Mouse (Mus musculus) liver, adult 2 months (tissue): ENCODE data around the gene Grik3. TPM values are rescaled to one million over a fixed set of nuclear protein-coding genes. Genes with fewer than 3 reads are reported as not detected.

ENCODE experiments used
- DNase-seq: peaks from one replicate; pipeline ENCODE4 v3.0.0-alpha.2; 2011; ENCODE audit warnings: low read depth, low spot score; ENCODE audit errors: extremely low read depth
- H3K27ac ChIP-seq: fragments of 200-500 bp; replicated peaks from 2 replicates; pipeline ENCODE4 v1.5.1; 2012; ENCODE audit warnings: low read depth, mild to moderate bottlenecking, control low read depth, inconsistent platforms, low read length; ENCODE audit not compliant: insufficient read depth
- H3K27me3 ChIP-seq: fragments of 200-500 bp; 2 replicates; pipeline ENCODE4 v1.6.1; 2012; ENCODE audit warnings: mild to moderate bottlenecking, moderate library complexity, low read length, inconsistent platforms; ENCODE audit not compliant: control insufficient read depth, insufficient read depth
- H3K36me3 ChIP-seq: fragments of 200-500 bp; 2 replicates; pipeline ENCODE4 v1.6.1; 2012; ENCODE audit warnings: low read length, inconsistent platforms; ENCODE audit not compliant: control insufficient read depth, insufficient read depth
- H3K4me1 ChIP-seq: fragments of 200-500 bp; 2 replicates; pipeline ENCODE4 v1.6.1; 2011; ENCODE audit warnings: low read length; ENCODE audit not compliant: control insufficient read depth, insufficient read depth
- H3K4me3 ChIP-seq: fragments of 200-500 bp; 2 replicates; pipeline ENCODE4 v1.5.1; 2011; ENCODE audit warnings: low read depth, mild to moderate bottlenecking, control low read depth, low read length, moderate library complexity; ENCODE audit not compliant: insufficient read depth
- H3K79me2 ChIP-seq: fragments of 200-500 bp; 2 replicates; pipeline ENCODE4 v1.6.1; 2012; ENCODE audit warnings: inconsistent platforms, mild to moderate bottlenecking, low read length, moderate library complexity; ENCODE audit not compliant: control insufficient read depth, insufficient read depth
- H3K9ac ChIP-seq: fragments of 200-500 bp; 2 replicates; pipeline ENCODE4 v1.6.1; 2012; ENCODE audit warnings: low read depth, mild to moderate bottlenecking, control low read depth, inconsistent platforms, low read length
- CTCF ChIP-seq: fragments of 200-500 bp; IDR thresholded peaks from 2 replicates; pipeline ENCODE4 v1.5.1; 2011; ENCODE audit warnings: low read depth, low read length, control low read depth
- POLR2A ChIP-seq: fragments of 200-500 bp; IDR thresholded peaks from 2 replicates; pipeline ENCODE4 v1.6.1; 2011; ENCODE audit warnings: low read length, control low read depth; ENCODE audit not compliant: insufficient read depth; ENCODE audit errors: extremely low read depth
- WGBS: fragments of 180-500 bp; shearing (Covaris S2); methylation state at CpG from one replicate; pipeline ENCODE4 v1.1.7; 2018; 5-methylcytosine and 5-hydroxymethylcytosine counted together
- polyA plus RNA-seq: library from polyadenylated mRNA; depleted of rRNA; stranded (reverse); fragments of >200 nt; gene quantifications from 2 replicates; pipeline ENCODE4 v1.2.3, GENCODE M21; 2012
- total RNA-seq: library from RNA; depleted of rRNA; stranded (reverse); fragments of >200 nt; gene quantifications from 2 replicates; pipeline ENCODE4 v1.2.3, GENCODE M21; 2014

Gene Grik3
- total and polyA plus RNA-seq, 2 experiments: 0.04 TPM; not detected in 1

DNA sequence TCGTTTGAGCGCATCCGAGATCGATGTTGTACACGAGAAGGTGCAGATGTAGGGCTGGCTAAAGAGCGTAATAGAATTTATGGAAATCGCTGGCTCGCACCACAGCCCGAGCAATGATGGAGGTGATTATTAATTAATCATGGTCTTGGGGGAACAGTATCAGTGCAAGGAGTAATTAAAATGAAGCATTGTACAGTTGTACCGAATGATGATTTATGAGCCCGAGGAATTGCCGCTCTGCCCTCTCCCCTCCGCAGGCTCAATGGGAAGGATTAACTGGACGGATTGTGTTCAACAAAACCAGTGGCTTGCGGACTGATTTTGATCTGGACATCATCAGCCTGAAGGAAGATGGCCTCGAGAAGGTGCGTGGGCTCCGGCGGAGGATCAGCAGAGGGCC lies 165.5 kb downstream of the Grik3 start:
- H3K36me3 ChIP-seq: no peaks in the 10 kb centered on the region
- DNase-seq: no peak
- no peak overlapping the region for H3K4me3 ChIP-seq
- H3K9ac ChIP-seq: no peak overlapping the region
- TF ChIP-seq CTCF (no peak), POLR2A (no peak)
- 88% methylated on average over 19 of the region's 19 CpGs for WGBS
- H3K79me2 ChIP-seq: no peaks in the 10 kb centered on the region
- no peaks in the 10 kb centered on the region for H3K4me1 ChIP-seq
- no peaks in the 10 kb centered on the region for H3K27me3 ChIP-seq
- H3K27ac ChIP-seq: no peak overlapping the region

DNA sequence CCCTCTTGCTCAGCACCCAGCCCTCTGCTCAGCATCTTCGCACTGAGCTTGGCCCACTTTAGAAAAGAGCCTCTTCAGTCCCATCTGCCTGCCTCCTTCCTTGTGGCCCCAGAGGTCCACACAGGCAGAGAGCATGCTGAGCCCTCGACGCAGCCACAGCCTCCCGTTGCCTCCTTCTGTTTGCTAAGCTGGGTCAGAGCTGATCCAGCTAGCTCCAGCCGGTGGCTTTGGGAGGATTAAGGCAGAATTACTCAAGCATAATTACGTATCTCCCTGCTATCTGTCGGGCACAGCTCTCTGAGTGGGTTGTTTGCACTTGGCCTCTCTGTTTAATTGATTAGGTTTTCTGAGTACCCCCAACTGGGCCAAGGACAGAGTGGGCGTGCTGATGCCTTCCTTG lies 167.9 kb downstream of the Grik3 start:
- TF ChIP-seq POLR2A (no peak), CTCF (no peak)
- H3K4me1 ChIP-seq: no peaks in the 10 kb centered on the region
- DNase-seq: no peak

GRCm38 (mm10) chr4:125661982-125662381 lies 171.5 kb downstream of the Grik3 start:
- no peak for TF ChIP-seq CTCF
- TF ChIP-seq POLR2A: no peak
- Histone ChIP-seq H3K27ac (no peak overlapping the region), H3K79me2 (no peaks in the 10 kb centered on the region), H3K4me1 (no peaks in the 10 kb centered on the region), H3K36me3 (no peaks in the 10 kb centered on the region), H3K27me3 (no peaks in the 10 kb centered on the region), H3K4me3 (no peak overlapping the region), H3K9ac (no peak overlapping the region)
- no peak for DNase-seq
- 74% methylated on average over 6 of the region's 6 CpGs for WGBS

More for the DNA sequence above, 167.9 kb downstream of the Grik3 start:
- H3K9ac ChIP-seq: no peak overlapping the region
- H3K4me3 ChIP-seq: no peak overlapping the region
- WGBS: 26% methylated on average over 8 of the region's 8 CpGs
- no peaks in the 10 kb centered on the region for H3K79me2 ChIP-seq
- H3K27ac ChIP-seq: no peak overlapping the region
- no peaks in the 10 kb centered on the region for H3K27me3 ChIP-seq
- H3K36me3 ChIP-seq: no peaks in the 10 kb centered on the region

DNA sequence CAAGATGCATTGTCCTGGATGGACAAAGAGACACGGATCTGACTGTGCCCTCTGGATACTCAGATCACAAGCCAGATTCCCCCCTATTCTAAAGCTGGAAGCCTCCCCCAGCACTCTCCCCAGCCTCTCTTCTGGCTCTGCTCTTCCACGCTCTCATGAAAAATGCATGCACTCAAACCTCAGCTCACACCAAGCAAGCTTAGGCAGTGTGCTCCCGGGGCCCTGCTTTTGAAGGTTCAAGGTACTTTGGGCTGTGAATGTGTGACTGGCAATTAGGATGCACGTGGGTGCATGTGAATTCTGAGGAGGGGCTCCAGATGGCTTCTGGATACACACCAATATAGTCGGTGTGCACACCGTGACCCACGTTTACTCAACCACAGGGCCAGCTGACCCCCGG lies 172.8 kb downstream of the Grik3 start:
- H3K4me3 ChIP-seq: no peak overlapping the region
- H3K27ac ChIP-seq: no peak overlapping the region
- H3K36me3 ChIP-seq: no peaks in the 10 kb centered on the region
- 56% methylated on average over 8 of the region's 8 CpGs for WGBS
- no peak overlapping the region for H3K9ac ChIP-seq
- TF ChIP-seq CTCF (no peak), POLR2A (no peak)
- no peaks in the 10 kb centered on the region for H3K4me1 ChIP-seq
- no peaks in the 10 kb centered on the region for H3K27me3 ChIP-seq
- DNase-seq: no peak
- H3K79me2 ChIP-seq: no peaks in the 10 kb centered on the region

- no peak overlapping the region for H3K27ac ChIP-seq
- no peaks in the 10 kb centered on the region for H3K27me3 ChIP-seq
- WGBS: 78% methylated on average over 5 of the region's 5 CpGs
- TF ChIP-seq POLR2A (no peak), CTCF (no peak)
- no peaks in the 10 kb centered on the region for H3K79me2 ChIP-seq
- no peak for DNase-seq
- no peak overlapping the region for H3K4me3 ChIP-seq
- no peaks in the 10 kb centered on the region for H3K36me3 ChIP-seq
- H3K4me1 ChIP-seq: no peaks in the 10 kb centered on the region
- H3K9ac ChIP-seq: no peak overlapping the region
Measured at GRCm38 (mm10) chr4:125665955-125666354, 175.5 kb downstream of the Grik3 start.

- Histone ChIP-seq H3K36me3 (no peaks in the 10 kb centered on the region), H3K9ac (no peak overlapping the region), H3K4me3 (no peak overlapping the region), H3K4me1 (no peaks in the 10 kb centered on the region), H3K27me3 (no peaks in the 10 kb centered on the region), H3K27ac (no peak overlapping the region), H3K79me2 (no peaks in the 10 kb centered on the region)
- 91% methylated on average over 13 of the region's 13 CpGs for WGBS
- TF ChIP-seq CTCF: no peak
- no peak for TF ChIP-seq POLR2A
- DNase-seq: no peak
Measured at GRCm38 (mm10) chr4:125682007-125682406, 191.5 kb downstream of the Grik3 start.
